Mouse (Mus musculus) adrenal gland (tissue): ENCODE data around the gene Tpsg1.

Experiments used
- intact Hi-C: fragments of 180-260 bp; cut with DNase I; formaldehyde crosslinking; loops from one replicate; pipeline ENCODE4 v1.15.1; 2025
- long read RNA-seq, 2 experiments: library from polyadenylated mRNA; unstranded; transcript quantifications; one replicate each; pipeline ENCODE4 v2.0.0; 2020; ENCODE audit warnings: borderline replicate concordance in 1 of 2; ENCODE audit not compliant: insufficient replicate concordance in 1 of 2

Tpsg1 gene
- long read RNA-seq, experiment 1, result 0 reads
- long read RNA-seq, experiment 2, result 0 reads

- intact Hi-C loops, result loop anchor here (5.0 kb wide), 1 partner anchor 37 kb away; no protein-coding TSS in a partner anchor
Observed at GRCm38 (mm10) chr17:25368973-25369372, at the start of gene Tpsg1. Gene Tpsg1, plus strand, starts transcription at chr17:25369273.

GRCm38 (mm10) chr17:25320819-25321218, 48.3 kb upstream of the Tpsg1 start:
- intact Hi-C loops, result no loop called here

GRCm38 (mm10) chr17:25322930-25323329, 46.1 kb upstream of the Tpsg1 start:
- intact Hi-C loops, result no loop called here

- intact Hi-C loops, result loop anchor here (5.0 kb wide), 1 partner anchor 35 kb away; the partner anchor contains the start of genes Tpsb2 and Tpsg1
Observed at GRCm38 (mm10) chr17:25332321-25332720, 36.8 kb upstream of the Tpsg1 start.

GRCm38 (mm10) chr17:25333943-25334342, 35.1 kb upstream of the Tpsg1 start:
- intact Hi-C loops, result loop anchor here (2.0 to 5.0 kb wide), 2 partner anchors 33 to 137 kb away; partner anchors contain the start of genes Tpsb2 and Tpsg1

- intact Hi-C loops, result no loop called here
Observed at GRCm38 (mm10) chr17:25338218-25338617, 30.9 kb upstream of the Tpsg1 start.

GRCm38 (mm10) chr17:25340003-25340402, 29.1 kb upstream of the Tpsg1 start:
- intact Hi-C loops, result no loop called here

GRCm38 (mm10) chr17:25341490-25341889, 27.6 kb upstream of the Tpsg1 start:
- intact Hi-C loops, result no loop called here

GRCm38 (mm10) chr17:25345462-25345861, 23.6 kb upstream of the Tpsg1 start, which contains the start of gene Tpsab1:
Gene Tpsab1, minus strand, starts transcription at chr17:25345562.
- intact Hi-C loops, result no loop called here

GRCm38 (mm10) chr17:25361291-25361690, 7.8 kb upstream of the Tpsg1 start:
- intact Hi-C loops, result loop anchor here (5.0 kb wide), 1 partner anchor 69 kb away; no protein-coding TSS in a partner anchor

GRCm38 (mm10) chr17:25363726-25364125, 5.3 kb upstream of the Tpsg1 start:
- intact Hi-C loops, result loop anchor here (5.0 kb wide), 1 partner anchor 71 kb away; no protein-coding TSS in a partner anchor

- intact Hi-C loops, result loop anchor here (5.0 kb wide), 1 partner anchor 34 kb away; no protein-coding TSS in a partner anchor
Observed at GRCm38 (mm10) chr17:25366005-25366404, 3.1 kb upstream of the Tpsg1 start, which contains the start of gene Tpsb2. Gene Tpsb2, plus strand, starts transcription at chr17:25366305.

GRCm38 (mm10) chr17:25372491-25372890, 3.4 kb downstream of the Tpsg1 start:
- intact Hi-C loops, result no loop called here

GRCm38 (mm10) chr17:25374011-25374410, 4.9 kb downstream of the Tpsg1 start:
- intact Hi-C loops, result no loop called here

- intact Hi-C loops, result no loop called here
Observed at GRCm38 (mm10) chr17:25394526-25394925, 25.5 kb downstream of the Tpsg1 start.

GRCm38 (mm10) chr17:25397804-25398519, 28.9 kb downstream of the Tpsg1 start:
- intact Hi-C loops, result loop anchor here (2.0 to 5.0 kb wide), 4 partner anchors 34 to 304 kb away; partner anchors contain the start of gene Cacna1h

GRCm38 (mm10) chr17:25398520-25398838, 29.4 kb downstream of the Tpsg1 start:
- intact Hi-C loops, result loop anchor here (2.0 to 5.0 kb wide), 4 partner anchors 34 to 304 kb away; partner anchors contain the start of gene Cacna1h

GRCm38 (mm10) chr17:25400443-25400842, 31.4 kb downstream of the Tpsg1 start:
- intact Hi-C loops, result no loop called here

- intact Hi-C loops, result no loop called here
Observed at GRCm38 (mm10) chr17:25401491-25401890, 32.4 kb downstream of the Tpsg1 start.

- intact Hi-C loops, result no loop called here
Observed at GRCm38 (mm10) chr17:25402224-25402623, 33.2 kb downstream of the Tpsg1 start.

- intact Hi-C loops, result no loop called here
Observed at GRCm38 (mm10) chr17:25404190-25404589, 35.1 kb downstream of the Tpsg1 start.

- intact Hi-C loops, result no loop called here
Observed at GRCm38 (mm10) chr17:25405224-25405895, 36.3 kb downstream of the Tpsg1 start.
